Mouse (Mus musculus): ENCODE results near the gene Dhtkd1.
"Not testable (repeated sequence)": the region's sequence is repeated elsewhere in the genome, so short reads cannot be mapped to it uniquely, and the experiment has no call there.

Dhtkd1 gene

GRCm38 (mm10) chr2:5942416-5943032 lies at the start of gene Dhtkd1:
TSS of gene Dhtkd1 (minus strand) at chr2:5942792.
- DNase-seq (ENCODE audit: low read depth, low spot score) = peak; percentile 34

GRCm38 (mm10) chr2:5977532-5977931 lies 34.9 kb upstream of the Dhtkd1 start:
- no peak for DNase-seq (ENCODE audit: low read depth, low spot score)

- DNase-seq (ENCODE audit: low read depth, low spot score) = not testable (repeated sequence)
Observed at GRCm38 (mm10) chr2:5970629-5971028, 28.0 kb upstream of the Dhtkd1 start.

- no peak for DNase-seq (ENCODE audit: low read depth, low spot score)
Observed at GRCm38 (mm10) chr2:5965972-5966371, 23.4 kb upstream of the Dhtkd1 start.

GRCm38 (mm10) chr2:5963729-5964128 lies 21.1 kb upstream of the Dhtkd1 start:
- DNase-seq (ENCODE audit: low read depth, low spot score) = not testable (repeated sequence)

GRCm38 (mm10) chr2:5962265-5962664 lies 19.7 kb upstream of the Dhtkd1 start:
- DNase-seq (ENCODE audit: low read depth, low spot score) = no peak

GRCm38 (mm10) chr2:5957705-5958104 lies 15.1 kb upstream of the Dhtkd1 start:
- no peak for DNase-seq (ENCODE audit: low read depth, low spot score)

GRCm38 (mm10) chr2:5951621-5952211 lies 9.1 kb upstream of the Dhtkd1 start:
- no peak for DNase-seq (ENCODE audit: low read depth, low spot score)

GRCm38 (mm10) chr2:5950766-5951595 lies 8.4 kb upstream of the Dhtkd1 start, which contains the start of gene Upf2:
TSS of gene Upf2 (plus strand) at chr2:5951469.
- peak; percentile 96 for DNase-seq (ENCODE audit: low read depth, low spot score)

- DNase-seq (ENCODE audit: low read depth, low spot score) = no peak
Observed at GRCm38 (mm10) chr2:5950305-5950704, 7.7 kb upstream of the Dhtkd1 start.

GRCm38 (mm10) chr2:5949821-5950220 lies 7.2 kb upstream of the Dhtkd1 start:
- not testable (repeated sequence) for DNase-seq (ENCODE audit: low read depth, low spot score)

GRCm38 (mm10) chr2:5948964-5949363 lies 6.4 kb upstream of the Dhtkd1 start:
- DNase-seq (ENCODE audit: low read depth, low spot score) = no peak

GRCm38 (mm10) chr2:5946876-5947275 lies 4.3 kb upstream of the Dhtkd1 start:
- no peak for DNase-seq (ENCODE audit: low read depth, low spot score)

GRCm38 (mm10) chr2:5945629-5946028 lies 3.0 kb upstream of the Dhtkd1 start:
- DNase-seq (ENCODE audit: low read depth, low spot score) = no peak

GRCm38 (mm10) chr2:5943071-5943470 lies 479 bp upstream of the Dhtkd1 start:
- DNase-seq (ENCODE audit: low read depth, low spot score) = no peak

GRCm38 (mm10) chr2:5941861-5942415 lies 654 bp downstream of the Dhtkd1 start:
- DNase-seq (ENCODE audit: low read depth, low spot score) = no peak

- no peak for DNase-seq (ENCODE audit: low read depth, low spot score)
Observed at GRCm38 (mm10) chr2:5940936-5941335, 1.7 kb downstream of the Dhtkd1 start.

- no peak for DNase-seq (ENCODE audit: low read depth, low spot score)
Observed at GRCm38 (mm10) chr2:5939911-5940310, 2.7 kb downstream of the Dhtkd1 start.

GRCm38 (mm10) chr2:5939319-5939718 lies 3.3 kb downstream of the Dhtkd1 start:
- no peak for DNase-seq (ENCODE audit: low read depth, low spot score)

- DNase-seq (ENCODE audit: low read depth, low spot score) = no peak
Observed at GRCm38 (mm10) chr2:5936550-5936949, 6.0 kb downstream of the Dhtkd1 start.

GRCm38 (mm10) chr2:5936068-5936467 lies 6.5 kb downstream of the Dhtkd1 start:
- no peak for DNase-seq (ENCODE audit: low read depth, low spot score)

GRCm38 (mm10) chr2:5934936-5935335 lies 7.7 kb downstream of the Dhtkd1 start:
- no peak for DNase-seq (ENCODE audit: low read depth, low spot score)

Measured in telencephalon, adult 2 months (tissue).